Mouse (Mus musculus) brain, embryonic 14.5 days (tissue): ENCODE data around the gene Layn. TPM values are rescaled to one million over a fixed set of nuclear protein-coding genes. Genes with fewer than 3 reads are reported as not detected.

Experiments used
- DNase-seq: peaks from one replicate; pipeline ENCODE4 v3.0.0-alpha.2; 2011; ENCODE audit warnings: low read depth
- CTCF ChIP-seq: fragments of 200-500 bp; IDR thresholded peaks from 2 replicates; pipeline ENCODE4 v1.5.1; 2012; ENCODE audit warnings: inconsistent platforms, mild to moderate bottlenecking, moderate library complexity, borderline replicate concordance; ENCODE audit not compliant: insufficient read depth, insufficient read length; ENCODE audit errors: extremely low read depth
- POLR2A ChIP-seq: fragments of 200-500 bp; IDR thresholded peaks from 2 replicates; pipeline ENCODE4 v1.6.1; 2012; ENCODE audit warnings: mild to moderate bottlenecking, inconsistent platforms, borderline replicate concordance; ENCODE audit not compliant: poor library complexity, insufficient read depth, insufficient read length, severe bottlenecking; ENCODE audit errors: extremely low read depth
- polyA plus RNA-seq: library from polyadenylated mRNA; depleted of rRNA; stranded (reverse); fragments of >200 nt; gene quantifications from 2 replicates; pipeline ENCODE4 v1.2.3, GENCODE M21; 2012

Gene Layn
- polyA plus RNA-seq, 1 experiment = 1.4 TPM

DNA sequence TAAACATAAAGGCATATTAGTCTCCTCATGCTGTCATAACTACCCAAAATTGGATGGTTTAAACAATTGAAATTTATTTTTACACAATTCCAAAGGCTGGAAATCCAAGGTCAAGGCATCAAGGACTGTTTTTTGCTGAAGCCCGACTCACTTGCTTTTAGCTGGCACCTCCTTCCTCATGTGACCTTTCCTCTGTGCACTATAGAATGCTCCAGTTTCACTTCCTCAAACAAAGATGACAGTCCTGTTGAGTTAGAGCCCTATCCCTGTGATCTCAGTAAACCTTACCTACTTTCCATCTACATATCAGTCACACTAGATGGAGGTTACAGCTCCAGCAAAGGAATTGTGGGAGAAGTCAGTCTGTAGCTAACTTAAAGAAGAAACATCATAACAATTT lies 46.7 kb downstream of the Layn start:
- TF ChIP-seq POLR2A (no peak), CTCF (no peak)
- DNase-seq = no peak

DNA sequence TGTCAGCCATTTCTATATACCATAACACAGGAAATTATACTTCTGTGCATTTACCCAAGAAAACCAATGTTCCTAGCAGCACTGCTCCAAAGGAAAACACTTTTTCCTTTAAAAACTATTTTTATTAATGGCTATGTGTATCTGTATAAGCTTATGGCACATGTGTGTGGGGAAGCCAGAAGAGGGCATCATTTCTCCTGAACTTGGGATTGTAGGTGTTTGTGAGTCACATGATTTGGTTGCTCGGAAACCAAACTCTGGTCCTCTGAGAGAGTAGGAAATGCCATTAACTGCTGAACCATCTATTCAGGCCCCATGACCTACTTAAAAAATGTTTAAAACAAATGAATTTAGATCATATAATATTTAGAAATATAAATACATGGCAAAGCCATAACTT lies 49.9 kb downstream of the Layn start:
- no peak for DNase-seq
- no peak for TF ChIP-seq POLR2A
- TF ChIP-seq CTCF = no peak

DNA sequence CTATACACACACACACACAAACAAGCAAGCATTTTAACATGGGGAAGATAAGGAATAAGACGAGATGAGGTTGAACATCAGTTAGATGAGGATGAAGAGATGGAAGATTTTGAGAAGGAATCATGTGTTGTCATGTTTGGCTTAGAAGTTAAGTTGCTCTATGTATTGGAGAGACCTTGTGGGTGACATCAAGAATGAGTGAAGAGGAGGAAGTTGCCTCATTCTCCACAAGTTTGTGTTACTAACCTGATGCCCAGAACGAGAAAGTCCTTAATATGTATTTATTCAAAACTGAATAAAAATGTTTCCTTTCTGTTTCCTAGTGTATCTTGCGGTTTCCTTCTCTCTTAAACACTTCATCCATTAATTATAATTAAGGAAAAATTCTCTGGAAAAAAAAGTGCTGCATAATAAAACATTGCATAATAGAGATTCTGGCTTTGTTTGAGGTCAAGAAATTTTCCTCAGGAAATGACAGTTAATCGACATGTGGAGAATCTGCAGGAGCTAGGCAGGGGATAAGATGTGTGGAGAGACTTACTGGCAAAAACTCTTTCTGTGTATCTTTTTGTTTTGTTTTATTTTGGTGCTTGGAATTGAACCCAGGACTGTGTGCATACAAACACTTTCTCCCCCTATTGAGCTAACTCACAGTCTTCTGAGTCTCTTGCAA lies 55.6 kb downstream of the Layn start:
- TF ChIP-seq POLR2A (no peak), CTCF (no peak)
- DNase-seq = no peak

DNA sequence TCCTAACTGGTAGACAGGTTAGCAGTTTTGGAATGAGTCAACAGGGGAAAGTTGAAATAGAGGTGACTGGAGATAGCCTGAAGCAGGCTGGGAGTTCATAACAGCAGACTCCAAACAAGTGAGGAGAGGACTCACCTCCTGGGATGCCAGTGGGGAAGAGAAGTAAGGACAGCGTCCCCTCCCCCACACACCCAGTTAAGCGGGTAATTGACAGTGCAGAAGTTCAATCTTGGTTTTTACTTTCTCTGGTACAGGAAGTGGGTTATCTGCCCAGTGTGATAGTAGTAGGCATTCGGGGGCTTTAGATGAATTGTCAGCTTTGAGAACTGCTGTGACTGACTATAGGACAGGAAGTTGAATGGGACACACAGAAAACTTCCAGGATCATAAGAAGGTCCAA lies 56.5 kb downstream of the Layn start:
- DNase-seq = no peak

DNA sequence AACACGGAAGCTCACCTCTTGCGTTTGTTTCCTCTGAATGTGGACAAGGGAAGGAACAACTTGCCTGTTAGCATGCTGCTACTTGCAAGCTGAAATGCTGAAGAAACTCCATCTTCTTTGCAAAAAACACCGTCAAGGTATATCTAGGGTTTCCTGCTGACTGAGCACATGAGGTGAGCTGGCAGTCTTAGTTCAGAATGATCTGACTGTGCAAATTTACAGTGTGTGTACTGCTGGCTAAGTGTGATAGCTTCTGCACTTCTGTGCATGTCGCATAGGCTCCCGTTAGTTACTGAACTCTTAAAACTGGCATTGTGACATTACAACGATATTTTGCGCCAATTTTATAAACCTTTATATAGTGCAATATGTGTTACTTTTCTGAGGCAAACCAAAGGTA lies 57.2 kb downstream of the Layn start:
- TF ChIP-seq POLR2A = no peak
- no peak for TF ChIP-seq CTCF
- no peak for DNase-seq

More for the DNA sequence above, 56.5 kb downstream of the Layn start:
- TF ChIP-seq POLR2A (no peak), CTCF (no peak)

DNA sequence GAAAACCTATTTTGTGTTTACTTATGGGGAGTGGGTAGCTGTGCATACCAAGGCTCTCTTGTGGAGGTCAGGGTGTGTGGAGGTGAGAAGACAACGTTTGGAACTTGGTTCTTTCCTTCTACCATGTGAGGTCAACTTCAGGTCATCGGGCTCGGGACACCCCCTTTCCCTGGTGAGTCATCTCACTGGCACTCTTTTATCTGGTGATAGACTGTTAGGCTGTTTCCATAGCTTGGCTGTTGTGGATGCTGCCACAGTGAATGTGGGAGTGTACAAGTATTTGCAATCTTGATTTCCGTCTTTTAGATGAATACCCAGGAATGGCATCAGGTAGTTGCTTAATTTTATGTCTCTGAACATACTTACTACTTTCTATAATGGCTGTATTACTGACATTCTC lies 61.2 kb downstream of the Layn start:
- TF ChIP-seq CTCF (no peak), POLR2A (no peak)
- DNase-seq = no peak

DNA sequence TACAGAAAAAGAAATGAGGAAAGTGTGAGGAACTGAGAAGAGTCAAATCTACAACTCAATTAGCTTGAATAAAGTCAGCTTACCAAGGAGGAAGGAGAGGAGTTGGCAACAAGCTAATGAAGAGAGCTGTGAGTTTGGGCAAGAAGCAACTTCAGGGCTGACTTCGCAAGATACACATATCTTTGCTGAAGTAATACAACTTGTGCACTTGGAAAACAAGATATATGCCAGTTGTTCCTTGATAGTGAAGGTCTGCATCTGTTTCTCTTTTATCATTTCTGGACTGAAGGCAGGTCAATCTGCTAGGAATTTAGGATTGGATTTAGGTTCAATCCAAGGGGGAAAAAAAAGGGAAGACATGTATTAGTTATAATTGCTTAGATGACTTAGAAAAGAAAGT lies 63.2 kb downstream of the Layn start:
- DNase-seq = no peak
- TF ChIP-seq POLR2A (no peak), CTCF (no peak)

DNA sequence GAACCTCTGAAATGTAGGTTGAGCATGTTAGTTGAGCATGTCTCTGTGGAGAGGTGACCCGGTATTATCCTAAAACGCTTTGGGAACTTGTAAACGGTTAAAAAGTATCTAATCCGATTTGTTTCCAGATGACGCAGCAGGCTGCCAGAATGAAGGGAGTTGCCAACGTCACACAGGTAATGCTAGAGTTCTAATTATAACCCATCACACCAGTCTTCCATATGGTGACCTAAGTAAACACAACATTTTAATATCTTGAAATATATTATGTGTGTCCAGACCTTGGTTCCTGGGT lies 67.3 kb downstream of the Layn start:
- TF ChIP-seq POLR2A = no peak
- no peak for DNase-seq

DNA sequence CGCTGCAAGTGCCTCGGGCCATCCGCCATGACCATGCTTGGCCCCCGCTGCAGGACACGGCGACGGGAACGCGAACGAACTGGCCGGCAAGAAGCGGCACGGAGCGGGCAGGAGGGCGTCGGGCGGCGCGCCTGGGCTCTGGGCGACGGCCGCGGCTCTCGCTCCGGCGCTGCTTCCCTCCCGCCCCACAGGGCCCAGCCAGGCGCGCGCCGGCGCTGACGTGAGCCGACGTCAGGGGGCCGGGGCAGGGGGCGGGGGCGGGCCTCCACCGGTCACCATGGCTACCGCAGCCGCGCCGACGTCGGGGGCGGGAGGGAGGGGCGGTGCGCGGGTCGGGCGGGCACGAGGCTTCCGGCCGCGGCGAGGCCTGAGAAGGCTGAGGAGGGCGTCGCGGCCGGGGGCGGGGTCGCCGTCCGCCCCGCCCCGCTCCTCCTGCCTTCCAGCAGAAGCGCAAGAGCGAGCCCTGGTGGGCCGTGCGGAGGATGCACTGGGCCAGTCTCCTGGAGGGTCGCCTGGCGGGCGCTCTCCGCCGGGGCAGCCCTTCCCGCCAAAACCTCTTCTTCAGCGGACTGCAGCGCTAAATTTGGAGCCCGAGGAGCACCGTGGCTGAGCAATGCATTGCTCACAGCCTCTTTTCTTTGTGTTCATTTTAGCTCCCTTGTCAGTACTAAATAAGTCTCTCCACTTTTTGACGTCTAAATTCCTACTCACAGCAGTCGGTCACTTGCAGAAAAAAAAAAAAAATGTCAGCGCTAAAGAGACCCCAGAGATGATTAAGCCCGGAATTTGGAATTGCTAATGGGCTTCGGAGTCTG lies 67.8 kb downstream of the Layn start, which contains the start of gene Sik2:
Gene Sik2 (minus strand): TSS at position 233 of the 815 bp plus-strand sequence.
- TF ChIP-seq POLR2A (peak; percentile 98), CTCF (peak; percentile 87)
- DNase-seq = peak; percentile 98

DNA sequence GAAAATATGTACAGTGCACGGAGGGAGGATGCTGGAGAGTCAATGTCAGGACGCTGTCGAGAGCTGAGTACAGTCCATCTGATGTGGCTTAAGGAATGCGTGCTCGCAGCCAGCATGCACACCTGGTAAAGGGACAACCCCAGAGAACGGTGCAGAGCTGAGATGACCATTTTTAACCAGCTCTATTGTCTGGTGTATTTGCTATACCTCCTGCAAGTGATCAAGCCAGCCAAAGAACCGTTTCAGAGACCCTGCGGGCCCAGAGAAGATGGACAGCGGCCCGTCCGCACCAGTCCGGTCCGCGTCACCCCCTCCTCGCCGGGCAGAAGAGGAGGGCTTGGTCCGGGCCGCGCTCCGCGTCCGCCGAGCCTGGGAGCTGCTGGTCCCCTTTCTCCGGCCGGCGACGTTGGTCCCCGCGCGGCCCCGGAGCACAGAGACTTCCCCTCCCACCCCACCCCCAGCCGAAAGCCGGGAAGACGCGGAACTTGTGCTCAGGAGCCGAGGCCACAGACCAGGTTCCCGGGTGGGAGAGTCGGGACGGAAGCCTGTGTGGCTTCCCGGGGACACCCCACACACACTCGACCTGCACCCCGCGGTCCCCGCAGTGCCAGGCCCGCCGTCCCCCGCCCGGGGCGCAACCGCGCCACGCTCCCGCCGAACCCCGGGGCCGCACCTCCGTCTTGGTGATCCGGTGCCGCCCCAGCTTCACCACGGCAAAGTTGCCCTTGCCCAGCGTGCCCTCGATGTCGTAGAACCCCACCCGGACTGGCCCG lies 68.6 kb downstream of the Layn start:
- no peak for TF ChIP-seq POLR2A
- no peak for TF ChIP-seq CTCF
- peak; percentile 46 for DNase-seq

DNA sequence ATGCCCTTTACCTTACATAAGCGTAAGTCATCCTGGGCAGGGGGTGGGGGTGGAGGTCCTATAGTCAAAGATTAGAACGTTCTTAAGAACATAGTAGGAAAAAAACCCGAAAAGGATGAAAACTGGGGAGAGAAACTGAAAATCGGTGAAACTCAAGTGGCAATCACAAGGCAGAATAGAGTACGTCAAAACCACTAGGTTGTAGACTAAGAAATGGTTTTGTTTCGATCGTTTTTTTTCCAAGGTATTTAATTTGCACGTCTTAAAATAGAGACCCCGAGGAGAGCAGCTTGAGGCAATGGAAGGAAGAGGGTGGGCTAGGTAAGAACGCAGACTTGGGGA lies 69.2 kb downstream of the Layn start:
- peak; percentile 42 for DNase-seq
- TF ChIP-seq CTCF (no peak), POLR2A (no peak)
